Mouse (Mus musculus): ENCODE data around the gene Txndc16. TPM values are rescaled to one million over a fixed set of nuclear protein-coding genes. Genes with fewer than 3 reads are reported as not detected.
A peak's percentile ranks its signal among the peaks of the same experiment; 100 is the strongest.

Gene Txndc16
- total RNA-seq, 2 experiments from 2014 or later, result 13.7 to 20.6 TPM

GRCm38 (mm10) chr14:45155511-45156173 lies 64.5 kb downstream of the Txndc16 start:
- no peak for DNase-seq

GRCm38 (mm10) chr14:45153258-45153657 lies 66.9 kb downstream of the Txndc16 start:
- no peak for DNase-seq

GRCm38 (mm10) chr14:45142511-45142910 lies 77.6 kb downstream of the Txndc16 start:
- DNase-seq, result peak; percentile 44

- DNase-seq, result peak; percentile 6
These were observed 79.6 kb downstream of the Txndc16 start for GRCm38 (mm10) chr14:45140344-45141080.

DNA sequence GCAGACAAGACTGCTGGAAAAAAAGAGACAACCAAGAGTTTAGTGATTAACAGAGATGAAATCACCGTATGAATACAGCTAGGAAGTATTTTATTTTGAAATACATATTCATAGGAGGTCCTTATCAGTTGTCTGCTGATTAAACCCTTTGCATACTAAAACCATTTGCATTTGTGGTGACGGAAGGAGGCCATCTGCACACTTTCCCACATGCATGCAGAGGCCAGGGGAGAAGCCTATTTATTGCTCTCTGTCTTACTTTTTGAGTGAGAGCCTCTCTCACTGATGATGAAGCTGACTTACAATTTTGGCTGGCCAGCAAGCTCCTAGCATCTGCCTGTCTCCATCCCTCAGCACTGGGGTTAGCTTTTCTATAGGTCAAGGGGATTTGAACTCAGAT lies 84.2 kb downstream of the Txndc16 start:
- DNase-seq, result no peak

GRCm38 (mm10) chr14:45135560-45135959 lies 84.6 kb downstream of the Txndc16 start:
- peak; percentile 65 for DNase-seq

- no peak for DNase-seq
These were observed 101.8 kb downstream of the Txndc16 start for GRCm38 (mm10) chr14:45118359-45118758.

DNA sequence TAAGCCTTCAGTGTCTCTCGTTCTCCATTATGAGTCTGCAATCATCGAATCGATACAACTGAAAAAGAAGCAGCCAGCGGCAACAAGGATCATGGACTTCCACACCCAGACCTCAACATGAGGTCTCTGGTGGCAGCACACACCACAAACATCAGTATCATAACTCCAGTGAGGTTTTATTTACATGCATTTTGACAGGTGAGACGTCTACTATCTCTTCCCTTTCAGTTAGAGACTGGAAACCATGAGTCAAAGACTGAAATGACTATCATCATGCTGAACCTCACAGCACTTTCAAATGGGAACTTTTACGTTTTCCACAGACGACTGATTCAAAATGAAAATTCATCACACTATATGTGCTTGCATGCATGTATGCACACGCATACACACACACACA lies 117.9 kb downstream of the Txndc16 start:
- no peak for DNase-seq

GRCm38 (mm10) chr14:45092327-45092726 lies 127.8 kb downstream of the Txndc16 start:
- no peak for DNase-seq

GRCm38 (mm10) chr14:45090011-45090410 lies 130.1 kb downstream of the Txndc16 start:
- DNase-seq, result peak; percentile 20

- DNase-seq, result no peak
These were observed 134.3 kb downstream of the Txndc16 start for GRCm38 (mm10) chr14:45085651-45086425.

- no peak for DNase-seq
These were observed 135.4 kb downstream of the Txndc16 start for GRCm38 (mm10) chr14:45084656-45085280.

- DNase-seq, result no peak
These were observed 136.6 kb downstream of the Txndc16 start for GRCm38 (mm10) chr14:45083540-45083939.

Other genes starting within 250 kb of the Txndc16 start
- gene Ptger2, start 232.1 kb downstream of the Txndc16 start, total RNA-seq (2021), result 1 to 10 TPM; 1.3 to 1.5 TPM
- gene Gpr137c, start 611 bp downstream of the Txndc16 start, total RNA-seq (2021), result 1 to 10 TPM; 1.1 to 3.4 TPM
- 10 to 100 TPM; 29.8 to 34.6 TPM for gene Ero1l, start 98.4 kb upstream of the Txndc16 start, total RNA-seq (2021)
- 100 to 1,000 TPM; 109 to 113 TPM for gene Psmc6, start 109.5 kb upstream of the Txndc16 start, total RNA-seq (2021)
- 10 to 100 TPM; 29.8 to 41.3 TPM for gene Styx, start 130.8 kb upstream of the Txndc16 start, total RNA-seq (2021)
- 10 to 100 TPM; 31.9 to 36.4 TPM for gene Gnpnat1, start 184.6 kb upstream of the Txndc16 start, total RNA-seq (2021)

All from adrenal gland, postnatal 10 days (tissue).